In genomic region chr13:23412630-23413521, GRCm38 (mm10) we compare ENCODE assay signal across 8 mouse cellular contexts. TPM values are rescaled to one million over a fixed set of nuclear protein-coding genes. Genes with fewer than 3 reads are reported as not detected.
DNase-seq lines count a peak whose midpoint lies in the region; ATAC-seq lines count a peak whose summit lies in the region.

No protein-coding gene starts in this region.

- H3K27me3 ChIP-seq in lung, embryonic 16.5 days (ENCODE audit: control insufficient read depth, insufficient read depth, low read depth, low read length) = no peaks in the 10 kb centered on the region; the same call in none of the 2 replicates
- peaks cover 9% of the 10 kb centered on the region; the same call in 1 of the 2 replicates for H3K27me3 ChIP-seq in forebrain, embryonic 15.5 days
- H3K27me3 ChIP-seq in midbrain, embryonic 13.5 days = peaks cover 44% of the 10 kb centered on the region

- no peak overlapping the region for H3K9ac ChIP-seq in lung, embryonic 16.5 days (ENCODE audit: low read length)
- peak overlapping the region; percentile 38 for H3K9ac ChIP-seq in forebrain, embryonic 15.5 days (replicated peaks)
- peak overlapping the region; percentile 37 for H3K9ac ChIP-seq in midbrain, embryonic 13.5 days (replicated peaks)

- no peak overlapping the region for H3K27ac ChIP-seq in lung, embryonic 16.5 days (ENCODE audit: low read length)
- no peak overlapping the region for H3K27ac ChIP-seq in forebrain, embryonic 15.5 days (replicated peaks)
- H3K27ac ChIP-seq in midbrain, embryonic 13.5 days = no peak overlapping the region

- H3K9me3 ChIP-seq in lung, embryonic 16.5 days (ENCODE audit: control insufficient read depth, low read length) = no peaks in the 10 kb centered on the region
- H3K9me3 ChIP-seq in forebrain, embryonic 15.5 days = no peaks in the 10 kb centered on the region
- no peaks in the 10 kb centered on the region for H3K9me3 ChIP-seq in midbrain, embryonic 13.5 days

- no peaks in the 10 kb centered on the region for H3K36me3 ChIP-seq in lung, embryonic 16.5 days (ENCODE audit: control insufficient read depth, insufficient read depth, low read length)
- no peaks in the 10 kb centered on the region for H3K36me3 ChIP-seq in forebrain, embryonic 15.5 days
- H3K36me3 ChIP-seq in midbrain, embryonic 13.5 days = peaks cover 10% of the 10 kb centered on the region; the same call in 1 of the 2 replicates

- no peak for DNase-seq in lung, postnatal 14 days
- peak; percentile 83 for DNase-seq in c-Kit-positive CD71-negative TER-119-negative erythroid progenitor cells, embryonic 14.5 days (ENCODE audit: low read depth)
- DNase-seq in layer of hippocampus, postnatal 14 days (ENCODE audit: low spot score in 2 of 2) = peak; percentile 75 to 88
- no peak for DNase-seq in adrenal gland, postnatal 10 days

- 3% methylated on average over 28 of the region's 28 CpGs for WGBS in lung, embryonic 16.5 days
- 2% methylated on average over 28 of the region's 28 CpGs for WGBS in forebrain, embryonic 15.5 days
- WGBS in midbrain, embryonic 13.5 days = 2% methylated on average over 28 of the region's 28 CpGs

- peak overlapping the region; percentile 42 for H3K4me3 ChIP-seq in lung, embryonic 16.5 days (ENCODE audit: low read length)
- peak overlapping the region; percentile 43 for H3K4me3 ChIP-seq in forebrain, embryonic 15.5 days
- peak overlapping the region; percentile 38 for H3K4me3 ChIP-seq in midbrain, embryonic 13.5 days (replicated peaks)

- peaks cover 8% of the 10 kb centered on the region; the same call in 1 of the 2 replicates for H3K4me1 ChIP-seq in lung, embryonic 16.5 days (replicated peaks; ENCODE audit: control insufficient read depth, insufficient read depth, low read length)
- no peaks in the 10 kb centered on the region; the same call in none of the 2 replicates for H3K4me1 ChIP-seq in forebrain, embryonic 15.5 days
- peaks cover 14% of the 10 kb centered on the region for H3K4me1 ChIP-seq in midbrain, embryonic 13.5 days (replicated peaks)

- H3K4me2 ChIP-seq in lung, embryonic 16.5 days (ENCODE audit: low read depth, low read length) = peak overlapping the region; percentile 63
- H3K4me2 ChIP-seq in forebrain, embryonic 15.5 days (replicated peaks) = peak overlapping the region; percentile 59
- H3K4me2 ChIP-seq in midbrain, embryonic 13.5 days (replicated peaks) = peak overlapping the region; percentile 55

- no peak for ATAC-seq in lung, embryonic 16.5 days (ENCODE audit: low read depth)
- peak; percentile 78 for ATAC-seq in forebrain, embryonic 15.5 days (replicated peaks)
- peak; percentile 50; the same call in 1 of the 2 replicates for ATAC-seq in midbrain, embryonic 13.5 days
- no peak for ATAC-seq in erythroid progenitor cell, adult 5-6 weeks (replicated peaks; ENCODE audit: low FRiP score, poor library complexity, severe bottlenecking)

RNA-seq across cellular contexts. Expression of gene Abt1, which starts 10.8 kb away (rescaled TPM):
- polyA plus RNA-seq in lung, embryonic 16.5 days (2015; fragmentation: Nextera tagmentation; extraction: Ambion mirVana) = 11.8 and 12.3 TPM in 2 replicates
- 13.0 and 13.2 TPM in 2 replicates for polyA plus RNA-seq in forebrain, embryonic 15.5 days (2015; fragmentation: Nextera tagmentation; extraction: Ambion mirVana)
- total RNA-seq in layer of hippocampus, postnatal 14 days (2021) = 1 to 10 TPM; 7.0 TPM
- polyA plus RNA-seq in midbrain, embryonic 13.5 days (2015; fragmentation: Nextera tagmentation; extraction: Ambion mirVana) = 10.8 TPM in 2 replicates
- 1 to 10 TPM; 6.1 to 7.1 TPM for total RNA-seq in adrenal gland, postnatal 10 days (2021)
- 1.1 and 2.1 TPM in 2 replicates for total RNA-seq in erythroid progenitor cell, adult 5-6 weeks (2015; ENCODE audit: low replicate concordance)
- total RNA-seq in erythroid progenitor cell, adult 5-6 weeks (2017; ENCODE audit: low replicate concordance) = 1.3 and 1.6 TPM in 2 replicates

RNA-seq across cellular contexts. Expression of gene Zfp322a, which starts 43.9 kb away (rescaled TPM):
- 56.0 and 56.3 TPM in 2 replicates for polyA plus RNA-seq in lung, embryonic 16.5 days (2015; fragmentation: Nextera tagmentation; extraction: Ambion mirVana)
- 58.3 and 60.9 TPM in 2 replicates for polyA plus RNA-seq in forebrain, embryonic 15.5 days (2015; fragmentation: Nextera tagmentation; extraction: Ambion mirVana)
- 10 to 100 TPM; 34.9 to 39.8 TPM for total RNA-seq in layer of hippocampus, postnatal 14 days (2021)
- polyA plus RNA-seq in midbrain, embryonic 13.5 days (2015; fragmentation: Nextera tagmentation; extraction: Ambion mirVana) = 56.3 and 58.9 TPM in 2 replicates
- 10 to 100 TPM; 18.9 to 26.9 TPM for total RNA-seq in adrenal gland, postnatal 10 days (2021)
- total RNA-seq in erythroid progenitor cell, adult 5-6 weeks (2015; ENCODE audit: low replicate concordance) = 4.3 and 15.1 TPM in 2 replicates
- total RNA-seq in erythroid progenitor cell, adult 5-6 weeks (2017; ENCODE audit: low replicate concordance) = 18.7 and 48.1 TPM in 2 replicates

RNA-seq across cellular contexts. Expression of gene Btn1a1, which starts 52.8 kb away (rescaled TPM):
- polyA plus RNA-seq in lung, embryonic 16.5 days (2015; fragmentation: Nextera tagmentation; extraction: Ambion mirVana) = 0.06 and 0.10 TPM in 2 replicates
- polyA plus RNA-seq in forebrain, embryonic 15.5 days (2015; fragmentation: Nextera tagmentation; extraction: Ambion mirVana) = 0.05 and 0.08 TPM in 2 replicates
- not detected for total RNA-seq in layer of hippocampus, postnatal 14 days (2021)
- polyA plus RNA-seq in midbrain, embryonic 13.5 days (2015; fragmentation: Nextera tagmentation; extraction: Ambion mirVana) = 0.04 and 0.13 TPM in 2 replicates
- total RNA-seq in adrenal gland, postnatal 10 days (2021) = under 1 TPM in 1 of 2 experiments, not detected in 1; 0.55 TPM
- 1.4 and 4.2 TPM in 2 replicates for total RNA-seq in erythroid progenitor cell, adult 5-6 weeks (2015; ENCODE audit: low replicate concordance)
- 0.90 and 1.4 TPM in 2 replicates for total RNA-seq in erythroid progenitor cell, adult 5-6 weeks (2017; ENCODE audit: low replicate concordance)

Comparison
In these comparisons a context has a peak if more than half of its experiments do, and no peak if none do; other contexts are left out.
1. ATAC-seq: peak in forebrain, embryonic 15.5 days (single experiment) and midbrain, embryonic 13.5 days (single experiment); none in lung, embryonic 16.5 days (single experiment) and erythroid progenitor cell, adult 5-6 weeks (single experiment).
2. DNase-seq: peak in c-Kit-positive CD71-negative TER-119-negative erythroid progenitor cells, embryonic 14.5 days (single experiment) and layer of hippocampus, postnatal 14 days (2 of 2); none in lung, postnatal 14 days (single experiment) and adrenal gland, postnatal 10 days (single experiment).
3. Peak in every context shown above with its lines, with median percentiles within 50 percentile points of each other: H3K4me2 ChIP-seq and H3K4me3 ChIP-seq.